Mouse (Mus musculus): Measurements from ENCODE around the gene Cad. TPM values are rescaled to one million over a fixed set of nuclear protein-coding genes. Genes with fewer than 3 reads are reported as not detected.

The Cad gene
- total RNA-seq, 2 experiments from 2014 or later = 17.4 to 25.5 TPM

DNA sequence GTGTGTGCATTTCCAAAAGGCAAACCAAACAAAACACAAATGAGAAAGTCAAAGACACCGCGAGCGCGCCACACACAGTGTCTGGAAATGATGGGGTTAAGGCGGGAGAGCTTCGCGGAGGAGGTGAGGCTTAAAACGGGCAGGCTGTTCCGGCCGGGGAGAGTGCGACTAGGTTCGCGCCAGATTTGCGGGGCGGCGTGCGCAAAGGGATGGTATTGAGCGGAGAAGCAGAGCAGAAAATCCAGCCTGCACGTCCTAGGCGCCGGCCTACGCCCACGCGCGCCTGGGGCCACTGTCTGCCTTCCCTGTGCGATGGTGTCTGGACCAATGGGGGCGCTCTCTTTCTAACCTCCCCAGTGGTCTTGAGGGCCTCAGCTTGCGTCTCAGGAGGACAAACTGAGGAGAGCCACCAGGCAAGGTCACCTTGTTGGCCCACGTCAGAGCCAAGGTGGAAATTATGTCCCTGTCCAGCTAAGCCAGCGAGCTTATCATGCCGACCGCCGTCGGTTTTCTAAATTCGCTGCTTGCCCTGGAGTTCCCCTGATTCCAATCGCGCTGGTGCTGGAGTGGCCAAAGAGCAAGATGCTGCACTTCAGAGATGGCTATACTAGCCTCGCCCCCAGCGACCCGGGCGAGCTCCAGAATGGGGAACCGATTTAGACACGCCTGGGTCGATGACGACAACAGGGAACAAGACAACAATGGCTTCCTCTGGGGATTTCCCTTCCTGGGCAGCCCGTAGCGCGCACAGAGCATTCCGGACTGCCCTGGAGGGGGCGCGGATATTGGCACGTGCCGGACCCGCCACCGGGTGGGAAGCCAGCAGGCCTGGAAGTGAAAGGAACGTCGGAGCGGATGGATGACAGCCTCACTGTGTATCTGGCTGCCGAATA is 40.5 kb downstream of the Cad start:
- peak; percentile 65 to 82 for DNase-seq (ENCODE audit: low spot score in 2 of 2)
- intact Hi-C loops (cut with DNase I) = loop anchor here (1.0 kb wide), 1 partner anchor 102 kb away; no protein-coding TSS in a partner anchor

DNA sequence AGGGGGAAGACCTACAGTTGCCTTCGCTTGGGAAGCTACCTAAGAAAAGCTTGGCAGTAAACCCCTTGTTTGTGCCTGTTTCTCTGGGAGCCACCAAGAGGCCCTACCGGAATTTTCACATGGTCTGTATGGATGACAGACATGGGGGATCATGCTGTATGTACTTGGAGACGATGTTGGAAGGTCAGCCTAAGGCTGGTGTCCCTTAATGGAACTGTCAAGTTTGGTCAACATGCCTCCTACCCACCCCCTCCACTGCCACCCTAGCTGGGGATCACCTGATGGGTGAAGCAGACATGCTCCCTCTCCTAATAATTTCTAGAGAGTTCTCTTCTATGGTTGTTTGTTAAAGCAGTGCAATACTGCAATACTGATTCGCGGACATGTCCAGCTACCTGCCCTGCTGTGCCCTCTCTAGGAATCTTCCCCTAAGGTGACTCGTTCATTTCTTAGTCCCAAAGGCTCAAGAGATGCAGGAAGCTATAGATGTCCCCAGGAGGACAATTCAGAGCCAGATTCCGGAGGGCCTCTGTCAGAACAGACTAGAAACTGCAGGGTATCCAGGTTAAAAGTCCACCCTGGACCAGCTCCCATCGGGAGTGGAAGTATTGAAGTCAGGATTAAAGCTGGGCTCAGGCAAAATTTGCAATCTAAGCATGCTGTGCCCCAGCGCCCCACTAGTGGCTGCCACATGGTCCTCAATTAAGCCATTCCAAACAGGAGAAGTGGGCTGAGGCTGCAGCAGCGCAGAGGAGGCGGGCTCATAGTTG is 41.3 kb downstream of the Cad start:
- no peak for DNase-seq (ENCODE audit: low spot score in 2 of 2)
- intact Hi-C loops (cut with DNase I) = no loop called here

DNA sequence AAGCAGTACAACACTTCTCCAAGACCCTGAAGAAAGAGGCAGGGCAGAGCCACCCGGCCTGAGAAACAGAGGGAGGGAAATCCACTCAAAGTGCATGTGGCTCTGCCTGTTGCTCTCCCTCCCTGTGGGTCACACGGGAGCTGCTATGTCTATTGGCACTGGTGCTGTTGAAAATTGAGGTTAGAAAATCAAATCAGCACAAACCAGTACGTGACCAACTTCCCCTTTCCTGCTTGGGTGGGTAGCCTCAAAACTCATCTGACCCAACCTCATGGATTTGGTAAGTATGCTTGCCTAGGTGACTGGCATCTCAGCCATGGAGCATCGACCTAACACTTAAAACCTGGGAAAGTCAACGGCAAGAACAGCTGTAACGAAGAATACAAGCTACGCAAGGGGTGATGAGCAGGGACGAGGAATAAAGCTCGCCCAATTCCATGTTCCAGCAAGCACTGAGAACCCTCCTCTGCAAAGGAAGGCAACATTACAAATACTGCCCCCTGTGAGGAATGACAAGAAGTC is 51.3 kb downstream of the Cad start, which contains the start of gene Dnajc5g:
TSS of gene Dnajc5g (plus strand) at position 472 of the 522 bp plus-strand sequence.
- intact Hi-C loops (cut with DNase I) = no loop called here
- no peak for DNase-seq (ENCODE audit: low spot score in 2 of 2)

DNA sequence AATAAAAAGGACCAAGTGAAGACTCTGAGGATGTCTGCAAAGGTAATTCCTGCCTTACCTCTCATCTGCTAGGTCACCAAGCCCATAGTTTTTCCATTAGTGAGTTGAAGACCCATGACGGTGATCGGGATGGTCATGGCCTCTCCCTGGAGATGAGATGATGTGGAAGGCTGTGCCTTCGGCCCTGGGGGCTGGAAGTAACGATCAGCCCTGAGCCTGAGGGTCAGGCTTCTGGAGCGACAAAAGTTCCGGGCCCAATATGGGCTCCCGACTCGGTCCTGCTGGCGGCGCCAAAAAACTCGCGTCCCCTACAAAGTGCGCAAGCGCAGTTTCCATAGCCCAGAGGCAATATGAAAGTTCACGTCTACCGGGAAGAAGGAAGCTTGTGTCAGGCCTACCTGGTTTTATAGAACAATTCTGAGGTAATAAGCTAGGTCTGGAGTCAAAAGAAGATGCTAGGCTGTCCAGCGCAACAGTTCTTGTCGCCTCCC is 53.5 kb downstream of the Cad start, which contains the start of gene Slc30a3:
TSS of gene Slc30a3 (minus strand) at position 238 of the 491 bp plus-strand sequence.
- intact Hi-C loops (cut with DNase I) = no loop called here
- DNase-seq (ENCODE audit: low spot score in 2 of 2) = no peak

DNA sequence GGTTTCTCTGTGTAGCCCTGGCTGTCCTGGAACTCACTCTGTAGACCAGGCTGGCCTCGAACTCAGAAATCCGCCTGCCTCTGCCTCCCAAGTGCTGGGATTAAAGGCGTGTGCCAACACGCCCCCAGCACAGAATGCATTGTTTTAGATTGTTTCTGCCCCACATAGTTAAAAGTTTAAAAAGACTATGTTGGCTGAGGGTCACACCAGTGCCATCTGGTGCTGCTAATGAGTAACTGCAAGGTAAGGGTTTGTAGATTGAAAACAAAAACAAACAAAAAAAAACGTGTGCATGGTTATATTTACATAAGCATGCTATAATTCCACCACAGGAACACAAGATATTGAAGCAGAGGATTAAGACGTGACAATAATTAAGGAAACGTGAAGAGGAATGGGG is 56.2 kb downstream of the Cad start:
- no peak for DNase-seq (ENCODE audit: low spot score in 2 of 2)
- intact Hi-C loops (cut with DNase I) = no loop called here

DNA sequence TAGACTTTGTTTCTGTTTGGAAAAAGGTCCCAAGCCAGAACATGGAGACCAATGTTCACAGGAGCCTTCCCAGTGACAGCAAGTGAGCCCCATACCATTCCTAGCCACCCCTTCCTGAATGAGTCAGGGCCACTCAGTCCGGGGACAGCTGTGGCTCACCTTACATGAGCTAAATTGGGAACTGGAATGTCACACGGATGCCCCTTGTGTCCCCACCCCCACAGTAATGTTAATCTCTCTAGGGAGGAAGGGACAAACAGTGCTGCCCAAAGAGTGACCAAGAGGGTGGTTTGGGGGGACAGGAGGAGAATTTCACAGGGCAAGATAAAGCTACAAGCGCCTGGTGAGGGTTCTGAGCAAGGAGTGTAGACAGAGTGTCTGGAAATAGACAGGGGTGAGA is 61.8 kb downstream of the Cad start, which contains the start of gene Trim54:
TSS of gene Trim54 (plus strand) at position 359 of the 400 bp plus-strand sequence.
- DNase-seq (ENCODE audit: low spot score in 2 of 2) = no peak
- intact Hi-C loops (cut with DNase I) = no loop called here

DNA sequence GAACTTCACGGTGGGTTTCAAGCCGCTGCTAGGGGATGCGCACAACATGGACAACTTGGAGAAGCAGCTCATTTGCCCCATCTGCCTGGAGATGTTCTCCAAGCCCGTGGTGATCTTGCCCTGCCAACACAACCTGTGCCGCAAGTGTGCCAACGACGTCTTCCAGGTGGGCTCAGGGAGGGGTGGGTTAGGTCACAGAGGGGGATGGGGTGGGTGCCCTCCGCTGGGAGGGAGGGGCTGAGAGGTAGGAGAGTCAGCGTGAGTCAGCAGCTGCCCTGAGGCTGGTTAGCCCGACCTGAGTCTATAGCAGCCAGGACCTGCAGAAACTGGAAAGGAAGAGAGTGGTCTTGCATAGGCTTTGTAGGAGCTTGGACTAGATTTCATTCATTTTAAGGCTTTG is 62.3 kb downstream of the Cad start:
- intact Hi-C loops (cut with DNase I) = no loop called here
- DNase-seq (ENCODE audit: low spot score in 2 of 2) = no peak

DNA sequence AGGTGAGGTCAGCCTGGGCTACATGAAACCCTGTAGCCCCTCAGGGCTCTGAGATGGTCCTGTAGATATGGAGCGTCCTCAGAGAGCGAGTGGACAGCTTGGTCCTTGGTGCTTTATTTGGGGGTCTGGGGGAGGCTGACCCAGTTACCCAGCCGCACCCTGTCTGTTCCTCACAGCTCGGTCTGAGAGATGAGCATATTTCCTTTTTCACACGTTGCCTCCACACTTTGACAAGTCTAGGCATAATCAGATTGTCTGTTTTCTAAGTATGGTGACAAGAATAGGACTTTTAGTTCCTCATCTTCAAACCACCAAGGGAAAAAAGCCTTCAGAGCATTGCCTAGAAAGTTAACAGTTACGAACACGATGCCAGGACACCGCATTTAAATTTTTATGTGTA is 66.5 kb downstream of the Cad start:
- DNase-seq (ENCODE audit: low spot score in 2 of 2) = peak; percentile 36 to 89
- intact Hi-C loops (cut with DNase I) = loop anchor here (1.0 to 2.0 kb wide), 3 partner anchors 28 to 128 kb away; no protein-coding TSS in a partner anchor

DNA sequence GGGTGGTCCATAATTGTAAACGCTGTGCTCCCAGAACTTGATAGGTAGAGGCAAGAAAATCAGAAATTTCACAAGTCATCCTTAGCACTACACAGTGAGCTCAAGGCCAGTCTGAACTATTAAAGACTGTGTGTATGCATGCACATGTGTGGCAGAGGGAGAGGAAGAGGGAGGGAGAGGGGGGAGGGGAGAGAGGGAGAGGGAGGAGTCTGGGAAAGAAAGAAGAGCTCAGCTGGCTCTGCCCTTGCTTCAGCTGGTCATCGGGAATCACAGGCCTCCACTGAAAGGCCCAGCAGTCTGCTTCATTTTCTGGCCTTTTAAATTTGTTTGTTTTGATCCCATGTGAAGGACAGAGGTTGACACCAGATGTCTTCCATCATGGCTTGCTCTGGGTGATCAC is 68.9 kb downstream of the Cad start:
- intact Hi-C loops (cut with DNase I) = no loop called here
- DNase-seq (ENCODE audit: low spot score in 2 of 2) = no peak

DNA sequence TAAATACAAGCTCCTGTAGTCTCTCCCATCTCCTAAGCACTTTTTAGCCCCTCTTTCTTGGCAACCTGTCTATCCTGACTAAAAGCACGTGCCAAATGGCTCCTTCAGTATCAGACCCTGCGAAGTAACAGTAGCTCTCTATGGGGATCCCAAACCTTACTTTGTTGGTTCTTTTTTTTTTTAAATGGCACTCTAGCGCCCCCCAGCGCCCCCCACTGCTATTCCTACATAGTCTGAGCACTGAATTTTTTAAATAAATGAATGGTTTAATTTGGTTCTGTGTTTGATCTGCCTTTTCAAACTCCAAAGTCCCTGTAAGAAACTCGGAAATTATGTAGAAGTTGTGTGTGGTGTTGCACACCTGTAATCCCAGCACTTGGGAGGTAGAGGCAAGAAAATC is 71.5 kb downstream of the Cad start:
- intact Hi-C loops (cut with DNase I) = no loop called here
- DNase-seq (ENCODE audit: low spot score in 2 of 2) = no peak

Other genes with a start within 250 kb of the Cad start
- gene Mapre3, start 240.1 kb upstream of the Cad start, total RNA-seq (2021) = 100 to 1,000 TPM; 210 to 224 TPM
- gene Tmem214, start 186.8 kb upstream of the Cad start, total RNA-seq (2021) = 10 to 100 TPM; 65.5 to 71.3 TPM
- gene Agbl5, start 166.1 kb upstream of the Cad start, total RNA-seq (2021) = 10 to 100 TPM; 14.3 to 17.8 TPM
- gene Ost4, start 147.0 kb upstream of the Cad start, total RNA-seq (2021) = 100 to 1,000 TPM in 1 of 2 experiments, 10 to 100 TPM in 1; 98.1 to 103 TPM
- gene Emilin1, start 141.4 kb upstream of the Cad start, total RNA-seq (2021) = 1 to 10 TPM; 2.1 to 2.3 TPM
- gene Khk, start 133.3 kb upstream of the Cad start, total RNA-seq (2021) = 10 to 100 TPM; 15.1 to 15.9 TPM
- 10 to 100 TPM; 24.8 to 27.7 TPM for gene Cgref1, start 109.2 kb upstream of the Cad start, total RNA-seq (2021)
- gene Preb, start 94.4 kb upstream of the Cad start, total RNA-seq (2021) = 100 to 1,000 TPM; 125 to 133 TPM
- under 1 TPM; 0.16 to 0.25 TPM for gene Tcf23, start 86.1 kb upstream of the Cad start, total RNA-seq (2021)
- 10 to 100 TPM; 70.8 to 71.4 TPM for gene Atraid, start 6.5 kb upstream of the Cad start, total RNA-seq (2021)
- gene Slc5a6, start 5.9 kb upstream of the Cad start, total RNA-seq (2021) = 10 to 100 TPM; 12.4 to 16.7 TPM
- gene Dnajc5g, start 51.5 kb downstream of the Cad start, total RNA-seq (2021) = not detected
- 100 to 1,000 TPM; 163 to 170 TPM for gene Slc30a3, start 53.5 kb downstream of the Cad start, total RNA-seq (2021)
- gene Trim54, start 61.9 kb downstream of the Cad start, total RNA-seq (2021) = 1 to 10 TPM; 2.5 to 4.0 TPM
- gene Ucn, start 84.0 kb downstream of the Cad start, total RNA-seq (2021) = 1 to 10 TPM; 1.5 to 2.2 TPM
- gene Mpv17, start 99.5 kb downstream of the Cad start, total RNA-seq (2021) = 10 to 100 TPM; 47.5 to 48.6 TPM
- gene Gm29609, start 125.1 kb downstream of the Cad start, total RNA-seq (2021) = 1 to 10 TPM; 3.5 to 3.8 TPM
- 10 to 100 TPM; 53.3 to 57.8 TPM for gene Gtf3c2, start 125.4 kb downstream of the Cad start, total RNA-seq (2021)
- 10 to 100 TPM; 72.2 to 75.5 TPM for gene Snx17, start 138.4 kb downstream of the Cad start, total RNA-seq (2021)
- 10 to 100 TPM; 39.0 to 44.2 TPM for gene Eif2b4, start 138.7 kb downstream of the Cad start, total RNA-seq (2021)
- gene Zfp513, start 147.5 kb downstream of the Cad start, total RNA-seq (2021) = 10 to 100 TPM; 27.1 to 27.3 TPM
- 10 to 100 TPM; 71.3 to 72.1 TPM for gene Ppm1g, start 165.9 kb downstream of the Cad start, total RNA-seq (2021)
- 10 to 100 TPM; 81.8 to 83.1 TPM for gene Nrbp1, start 186.1 kb downstream of the Cad start, total RNA-seq (2021)
- not detected for gene Gm9970, start 186.5 kb downstream of the Cad start, total RNA-seq (2021)
- gene Krtcap3, start 196.9 kb downstream of the Cad start, total RNA-seq (2021) = 1 to 10 TPM; 1.3 to 2.4 TPM
- 10 to 100 TPM; 78.8 to 91.5 TPM for gene Ift172, start 236.3 kb downstream of the Cad start, total RNA-seq (2021)
- 100 to 1,000 TPM; 134 to 158 TPM for gene Fndc4, start 241.3 kb downstream of the Cad start, total RNA-seq (2021)
- not detected for gene Gckr, start 242.7 kb downstream of the Cad start, total RNA-seq (2021)

Measured in left cerebral cortex, postnatal 25 days (tissue).